Mouse (Mus musculus) small intestine, adult 2 months (tissue): Measurements from ENCODE around the gene Grm7.

Experiments
- CTCF ChIP-seq: fragments of 200-500 bp; IDR thresholded peaks from 2 replicates; pipeline ENCODE4 v1.5.1; 2012; ENCODE audit warnings: low read depth, mild to moderate bottlenecking, control low read depth, inconsistent platforms, low read length, moderate library complexity, mixed read lengths; ENCODE audit not compliant: insufficient replicate concordance, insufficient read length; ENCODE audit errors: extremely low read depth
- POLR2A ChIP-seq: fragments of 200-500 bp; IDR thresholded peaks from 2 replicates; pipeline ENCODE4 v1.6.1; 2012; ENCODE audit warnings: low read depth, mild to moderate bottlenecking, control low read depth, inconsistent platforms, low read length, moderate library complexity

DNA sequence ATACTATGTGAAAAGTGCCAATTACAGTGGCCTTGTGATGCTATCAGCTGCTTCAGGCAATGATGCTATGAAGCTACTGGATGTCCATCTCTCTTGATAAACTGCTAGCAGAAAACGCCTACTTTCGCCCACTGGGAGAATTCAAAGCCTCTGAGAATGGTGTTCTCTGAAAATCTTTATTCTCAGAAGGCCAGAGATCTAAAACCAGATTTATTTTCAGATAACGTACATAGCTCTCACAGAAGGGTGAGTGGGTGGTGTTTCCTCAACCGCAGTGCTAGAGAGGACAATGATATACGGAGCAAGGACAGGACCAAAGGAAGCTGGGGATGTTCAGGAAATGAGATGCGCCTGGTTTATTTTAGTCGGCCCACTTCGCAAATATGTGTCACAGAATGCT is 763.4 kb downstream of the Grm7 start:
- TF ChIP-seq CTCF, result no peak
- no peak for TF ChIP-seq POLR2A
